Mouse (Mus musculus) myocyte (in vitro differentiated cells): ENCODE data around the gene Trak1. TPM values are rescaled to one million over a fixed set of nuclear protein-coding genes. Genes with fewer than 3 reads are reported as not detected.

Source experiments
- H3K27me3 ChIP-seq: one replicate; pipeline ENCODE4 v1.6.1; 2011; ENCODE audit not compliant: control insufficient read depth, insufficient read depth, insufficient read length
- H3K36me3 ChIP-seq: one replicate; pipeline ENCODE4 v1.6.1; 2011; ENCODE audit not compliant: control insufficient read depth, insufficient read depth
- H3K4me2 ChIP-seq: one replicate; pipeline ENCODE4 v1.6.1; 2011; ENCODE audit warnings: low read depth, control low read depth
- H3K4me3 ChIP-seq: one replicate; pipeline ENCODE4 v1.5.1; 2011; ENCODE audit warnings: mild to moderate bottlenecking, control low read depth, moderate library complexity
- H3K79me2 ChIP-seq: one replicate; pipeline ENCODE4 v1.6.1; 2011; ENCODE audit not compliant: control insufficient read depth, insufficient read depth
- H3ac ChIP-seq: one replicate; pipeline ENCODE4 v1.6.1; 2011; ENCODE audit not compliant: control insufficient read depth, insufficient read length
- CEBPB ChIP-seq: IDR thresholded peaks from 2 replicates; pipeline ENCODE4 v1.6.1; 2011; ENCODE audit warnings: mild to moderate bottlenecking, moderate library complexity; ENCODE audit not compliant: poor library complexity, insufficient read depth, severe bottlenecking
- E2F4 ChIP-seq: IDR thresholded peaks from one replicate; pipeline ENCODE4 v1.6.1; 2011; ENCODE audit warnings: mild to moderate bottlenecking, control low read depth, moderate library complexity; ENCODE audit not compliant: insufficient read depth
- MAX ChIP-seq: IDR thresholded peaks from one replicate; pipeline ENCODE4 v1.6.1; 2011; ENCODE audit warnings: low read depth, mild to moderate bottlenecking, control low read depth
- MYOD1 ChIP-seq, 3 experiments: IDR thresholded peaks; one replicate each; pipeline ENCODE4 v1.6.1; 2011; ENCODE audit warnings: control low read depth in 2 of 3, low read depth in 2 of 3, mild to moderate bottlenecking in 2 of 3, moderate library complexity in 1 of 3; ENCODE audit not compliant: insufficient read length in 2 of 3, control insufficient read depth in 1 of 3
- MYOG ChIP-seq, 3 experiments: IDR thresholded peaks; one replicate each; pipeline ENCODE4 v1.6.1; 2011; ENCODE audit warnings: control low read depth in 2 of 3, low read depth in 2 of 3, mild to moderate bottlenecking in 2 of 3; ENCODE audit not compliant: insufficient read length in 2 of 3, control insufficient read depth in 1 of 3, insufficient read depth in 1 of 3
- POLR2A ChIP-seq: IDR thresholded peaks from one replicate; pipeline ENCODE4 v1.6.1; 2011; ENCODE audit warnings: low read depth, mild to moderate bottlenecking, control low read depth, moderate library complexity; ENCODE audit not compliant: insufficient read length
- POLR2AphosphoS2 ChIP-seq: IDR thresholded peaks from one replicate; pipeline ENCODE4 v1.6.1; 2011; ENCODE audit warnings: low read depth, control low read depth; ENCODE audit not compliant: insufficient read length
- REST ChIP-seq: IDR thresholded peaks from one replicate; pipeline ENCODE4 v1.6.1; 2011; ENCODE audit warnings: mild to moderate bottlenecking, control low read depth, moderate library complexity; ENCODE audit not compliant: insufficient read depth, insufficient read length
- SRF ChIP-seq: IDR thresholded peaks from one replicate; pipeline ENCODE4 v1.6.1; 2011; ENCODE audit warnings: low read depth; ENCODE audit not compliant: control insufficient read depth, insufficient read length
- TCF12 ChIP-seq: IDR thresholded peaks from one replicate; pipeline ENCODE4 v1.6.1; 2011; ENCODE audit warnings: mild to moderate bottlenecking, control low read depth; ENCODE audit not compliant: poor library complexity, insufficient read depth, severe bottlenecking
- TCF3 ChIP-seq: IDR thresholded peaks from one replicate; pipeline ENCODE4 v1.6.1; 2011; ENCODE audit warnings: low read depth, control low read depth; ENCODE audit not compliant: insufficient read length
- USF1 ChIP-seq: IDR thresholded peaks from one replicate; pipeline ENCODE4 v1.6.1; 2011; ENCODE audit warnings: low read depth, mild to moderate bottlenecking, control low read depth, moderate library complexity
- polyA plus RNA-seq: library from polyadenylated mRNA; unstranded; fragments of >200 nt; fragmentation: generic; extraction: Trizol; gene quantifications from one replicate; pipeline ENCODE4 v1.2.1, GENCODE M21; 2012; ENCODE audit warnings: missing spikeins

Gene Trak1
- polyA plus RNA-seq, 1 experiment, result 60.8 TPM

DNA sequence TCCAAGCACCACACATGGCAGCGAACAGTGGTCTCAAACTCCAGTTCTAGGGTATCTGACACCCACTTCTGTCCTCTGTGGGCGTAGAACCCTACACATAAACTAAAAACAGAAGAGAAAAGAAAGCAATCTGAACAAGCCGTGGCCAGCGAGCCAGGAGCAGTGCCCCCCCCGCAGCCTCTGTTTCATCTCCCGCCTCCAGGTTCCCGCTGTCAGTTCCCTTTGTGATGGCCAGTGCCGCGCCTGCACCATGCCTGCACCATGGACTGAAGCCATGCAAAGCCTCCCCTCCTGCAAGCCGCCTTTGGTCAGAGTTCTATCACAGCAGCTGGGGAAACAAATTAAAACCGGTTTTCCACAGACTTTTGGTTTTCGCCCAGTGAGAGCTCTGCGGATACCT, 75.8 kb downstream of the Trak1 start:
- Histone ChIP-seq H3K27me3 (no peaks in the 10 kb centered on the region), H3K4me3 (no peak overlapping the region), H3K79me2 (peaks cover 51% of the 10 kb centered on the region), H3K4me2 (no peak overlapping the region), H3K36me3 (no peaks in the 10 kb centered on the region), H3ac (no peak overlapping the region)
- TF ChIP-seq SRF, result no peak

DNA sequence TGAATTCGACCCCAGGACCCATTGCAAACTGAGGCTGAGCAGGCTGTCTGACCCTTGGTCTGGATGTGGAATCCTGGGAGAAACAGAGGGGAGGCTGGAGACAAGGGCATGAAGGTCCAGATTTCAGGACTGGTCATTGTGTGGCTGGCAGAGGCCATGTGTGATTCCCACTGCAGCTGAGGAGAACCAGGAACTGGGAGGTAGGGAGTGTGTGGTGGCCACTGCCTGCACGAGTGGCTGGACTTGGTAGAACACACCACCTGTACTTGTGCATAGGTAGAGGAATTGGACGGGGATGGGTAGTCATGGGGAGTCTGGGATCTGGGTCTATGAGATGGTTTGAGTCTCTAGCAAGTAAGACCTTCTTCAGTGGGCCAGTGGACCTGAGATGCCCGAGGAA, 76.2 kb downstream of the Trak1 start:
- no peak overlapping the region for H3K4me2 ChIP-seq
- no peak overlapping the region for H3ac ChIP-seq
- H3K79me2 ChIP-seq, result peaks cover 54% of the 10 kb centered on the region
- H3K4me3 ChIP-seq, result no peak overlapping the region
- H3K36me3 ChIP-seq, result no peaks in the 10 kb centered on the region
- no peak for TF ChIP-seq TCF3
- no peak for TF ChIP-seq MAX
- TF ChIP-seq REST, result no peak
- no peak for TF ChIP-seq SRF
- no peak for TF ChIP-seq MYOG (IDR thresholded peaks at IDR 0.05; ENCODE audit: control insufficient read depth in 1 of 3, insufficient read depth in 1 of 3, insufficient read length in 2 of 3, low read depth in 2 of 3)
- TF ChIP-seq CEBPB, result no peak
- TF ChIP-seq E2F4, result no peak
- TF ChIP-seq MYOD1 (IDR thresholded peaks at IDR 0.05; ENCODE audit: control insufficient read depth in 1 of 3, insufficient read length in 2 of 3, low read depth in 2 of 3), result no peak
- no peak for TF ChIP-seq USF1
- no peak for TF ChIP-seq POLR2AphosphoS2
- H3K27me3 ChIP-seq, result no peaks in the 10 kb centered on the region

DNA sequence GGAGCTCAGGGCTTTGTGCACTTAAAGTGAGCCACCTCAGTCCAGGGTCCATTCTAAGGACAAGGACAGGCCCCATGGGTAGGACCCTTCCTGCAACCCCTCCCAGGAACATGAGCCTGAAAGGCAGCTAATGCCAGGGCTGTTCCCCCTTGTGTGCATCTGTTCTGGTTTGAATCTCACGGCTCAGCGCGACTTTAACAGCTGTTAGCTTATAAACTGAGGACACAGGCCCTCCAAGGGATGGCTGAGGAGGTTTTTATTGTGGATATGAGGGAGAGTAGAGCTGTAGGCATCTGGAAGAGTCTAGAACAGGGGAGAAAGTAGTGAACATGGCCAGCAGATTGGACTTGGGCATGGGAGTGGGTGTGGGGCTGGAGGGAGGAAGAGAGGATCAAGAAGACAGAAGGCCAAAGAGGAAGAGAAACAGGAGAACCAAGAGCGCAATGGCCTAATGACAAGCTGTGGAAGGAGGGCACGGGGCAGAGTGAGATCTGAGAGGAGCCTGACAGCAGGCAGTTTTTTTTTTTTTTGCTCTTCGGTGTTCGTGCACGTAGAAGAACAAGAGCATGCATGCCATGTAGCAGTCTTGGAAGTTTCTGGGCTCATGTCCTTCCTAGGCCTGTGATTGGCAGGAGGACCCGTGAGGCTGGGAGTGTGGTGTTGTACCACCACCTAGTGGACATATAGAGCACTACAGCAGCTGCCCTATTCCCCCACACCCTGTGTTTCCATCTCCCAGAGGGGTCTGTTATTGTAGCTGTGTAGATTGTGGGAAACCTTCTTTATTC, 77.0 kb downstream of the Trak1 start:
- H3K79me2 ChIP-seq, result peaks cover 56% of the 10 kb centered on the region
- H3K4me2 ChIP-seq, result no peak overlapping the region
- TF ChIP-seq MYOD1 (IDR thresholded peaks at IDR 0.05; ENCODE audit: control insufficient read depth in 1 of 3, insufficient read length in 2 of 3, low read depth in 2 of 3), result peak in 1 of 3 experiments; percentile 3
- no peak for TF ChIP-seq REST
- TF ChIP-seq USF1, result no peak
- no peak for TF ChIP-seq POLR2AphosphoS2
- H3K36me3 ChIP-seq, result no peaks in the 10 kb centered on the region
- H3ac ChIP-seq, result no peak overlapping the region
- H3K27me3 ChIP-seq, result no peaks in the 10 kb centered on the region
- no peak overlapping the region for H3K4me3 ChIP-seq

DNA sequence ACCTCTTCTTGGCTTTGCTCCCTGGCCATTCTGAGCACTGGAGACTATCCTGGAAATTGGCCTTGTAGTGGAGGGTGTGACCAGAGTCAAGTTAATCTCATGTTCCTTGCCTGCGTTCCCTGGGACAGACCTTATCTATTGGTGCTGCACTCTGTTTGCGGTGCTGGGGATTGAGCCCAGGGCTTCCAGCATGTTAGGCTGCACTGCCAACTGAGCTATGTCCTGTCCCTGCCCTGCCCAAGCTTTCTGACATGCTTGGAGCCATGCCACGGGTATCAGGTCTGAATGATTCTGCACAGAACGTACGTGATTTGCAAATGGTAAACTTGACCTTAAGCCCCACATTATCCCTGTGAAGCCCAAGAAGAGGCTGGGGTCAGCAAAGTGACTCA, 77.6 kb downstream of the Trak1 start:
- Histone ChIP-seq H3K4me3 (no peak overlapping the region), H3K4me2 (no peak overlapping the region), H3ac (no peak overlapping the region), H3K27me3 (no peaks in the 10 kb centered on the region), H3K36me3 (no peaks in the 10 kb centered on the region), H3K79me2 (peaks cover 54% of the 10 kb centered on the region)
- no peak for TF ChIP-seq TCF12
- TF ChIP-seq E2F4, result no peak
- TF ChIP-seq TCF3, result no peak
- no peak for TF ChIP-seq MYOG (IDR thresholded peaks at IDR 0.05; ENCODE audit: control insufficient read depth in 1 of 3, insufficient read depth in 1 of 3, insufficient read length in 2 of 3, low read depth in 2 of 3)
- no peak for TF ChIP-seq MAX
- no peak for TF ChIP-seq SRF
- TF ChIP-seq USF1, result no peak
- no peak for TF ChIP-seq POLR2A
- no peak for TF ChIP-seq POLR2AphosphoS2
- no peak for TF ChIP-seq MYOD1 (IDR thresholded peaks at IDR 0.05; ENCODE audit: control insufficient read depth in 1 of 3, insufficient read length in 2 of 3, low read depth in 2 of 3)
- no peak for TF ChIP-seq REST
- TF ChIP-seq CEBPB, result no peak

DNA sequence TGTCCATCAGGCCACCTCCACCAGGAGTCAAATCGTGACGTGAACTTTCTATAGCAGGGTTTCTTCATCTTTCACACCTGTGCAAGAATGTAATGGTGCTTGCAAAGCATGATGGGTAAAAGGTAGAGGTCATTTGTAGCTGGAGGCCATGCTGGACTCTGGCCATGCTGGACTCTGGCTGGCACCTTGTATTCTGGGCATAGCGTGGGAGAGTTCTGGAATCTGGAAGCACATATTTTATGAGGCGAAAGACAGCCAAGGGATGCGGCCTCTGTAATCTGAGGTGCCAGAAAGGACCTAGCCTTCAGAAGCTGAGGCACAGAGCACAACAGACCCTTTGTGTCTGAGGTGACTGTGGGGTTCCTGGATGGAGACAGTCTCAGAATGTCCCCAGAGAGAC, 78.8 kb downstream of the Trak1 start:
- TF ChIP-seq POLR2AphosphoS2 (no peak), MYOG (IDR thresholded peaks at IDR 0.05; ENCODE audit: control insufficient read depth in 1 of 3, insufficient read depth in 1 of 3, insufficient read length in 2 of 3, low read depth in 2 of 3) (no peak)
- H3ac ChIP-seq, result no peak overlapping the region
- peaks cover 52% of the 10 kb centered on the region for H3K79me2 ChIP-seq
- no peaks in the 10 kb centered on the region for H3K27me3 ChIP-seq
- no peak overlapping the region for H3K4me2 ChIP-seq
- H3K36me3 ChIP-seq, result no peaks in the 10 kb centered on the region
- H3K4me3 ChIP-seq, result no peak overlapping the region
